Mouse (Mus musculus): ENCODE measurements around the gene Mtmr12.

DNA sequence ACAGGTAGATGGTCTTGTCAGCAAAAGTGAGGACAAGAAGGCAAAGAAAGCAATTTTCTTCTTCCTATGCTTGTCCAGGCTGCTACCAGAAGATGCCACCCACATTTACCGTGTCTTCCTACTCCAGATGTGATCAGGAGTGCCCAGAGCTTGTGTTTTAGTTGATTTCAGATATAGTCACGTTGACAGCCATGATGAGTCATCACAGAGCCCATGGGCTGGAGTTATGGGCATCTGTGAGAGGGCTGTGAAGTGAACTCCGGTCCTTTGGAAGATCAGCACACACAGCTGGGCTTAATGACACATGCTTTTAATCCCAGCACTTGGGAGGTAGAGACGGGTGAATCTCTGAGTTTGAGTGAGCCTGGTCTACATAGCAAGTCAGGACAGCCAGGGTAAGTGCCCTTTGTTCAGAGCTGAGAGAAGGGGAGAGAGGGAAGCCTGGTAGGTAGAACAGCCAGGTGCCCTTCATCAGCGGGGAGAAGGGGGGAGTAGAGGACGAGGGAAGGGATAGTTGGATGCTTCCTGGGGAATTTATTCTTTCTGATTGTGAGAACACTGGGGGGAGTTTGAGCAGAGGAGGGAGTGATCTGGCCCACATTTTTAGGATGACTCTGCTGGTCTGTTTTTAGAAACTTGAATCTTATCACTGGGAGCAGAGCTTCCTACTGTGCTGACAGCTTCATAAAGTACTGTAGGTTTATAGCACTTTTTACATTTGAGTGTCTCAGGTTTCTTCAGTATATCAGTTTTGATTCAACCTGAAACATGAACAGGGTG is 40.9 kb downstream of the Mtmr12 start:
- TF ChIP-seq POLR2A (IDR thresholded peaks at IDR 0.05; ENCODE audit: extremely low read depth, insufficient read depth, low read length) (no peak), CTCF (IDR thresholded peaks at IDR 0.05; ENCODE audit: low read depth, low read length) (no peak)

Measured in liver, adult 2 months (tissue).